Mouse (Mus musculus) intestine, embryonic 16.5 days (tissue): ENCODE results near the gene Cmtm3. TPM values are rescaled to one million over a fixed set of nuclear protein-coding genes. Genes with fewer than 3 reads are reported as not detected.
A peak's percentile ranks its signal among the peaks of the same experiment; 100 is the strongest.

ENCODE experiments used
- ATAC-seq: fragments of 200-750 bp; cut with Nextera tagmentation; 2 replicates; pipeline ENCODE4 v1.8.0; 2017; ENCODE audit warnings: moderate TSS enrichment, moderate library complexity
- H3K27ac ChIP-seq: fragments of 300-500 bp; sonication (generic); 2 replicates; pipeline ENCODE4 v1.5.1; 2014; ENCODE audit warnings: mild to moderate bottlenecking, low read length
- H3K27me3 ChIP-seq: fragments of 300-500 bp; sonication (generic); replicated peaks from 2 replicates; pipeline ENCODE4 v1.6.1; 2014; ENCODE audit warnings: low read length, control low read depth, mixed read lengths; ENCODE audit not compliant: control insufficient read depth, insufficient read depth
- H3K36me3 ChIP-seq: fragments of 300-500 bp; sonication (generic); 2 replicates; pipeline ENCODE4 v1.6.1; 2014; ENCODE audit warnings: low read length, control low read depth; ENCODE audit not compliant: control insufficient read depth, insufficient read depth
- H3K4me1 ChIP-seq: fragments of 300-500 bp; sonication (generic); 2 replicates; pipeline ENCODE4 v1.6.1; 2014; ENCODE audit warnings: low read length, control low read depth, mixed read lengths; ENCODE audit not compliant: control insufficient read depth, insufficient read depth
- H3K4me2 ChIP-seq: fragments of 300-500 bp; sonication (generic); 2 replicates; pipeline ENCODE4 v1.6.1; 2014; ENCODE audit warnings: low read depth, low read length, control low read depth
- H3K4me3 ChIP-seq: fragments of 300-500 bp; sonication (generic); 2 replicates; pipeline ENCODE4 v1.5.1; 2014; ENCODE audit warnings: mild to moderate bottlenecking, low read length
- H3K9ac ChIP-seq: fragments of 300-500 bp; sonication (generic); 2 replicates; pipeline ENCODE4 v1.6.1; 2014; ENCODE audit warnings: low read depth, low read length
- H3K9me3 ChIP-seq: fragments of 300-500 bp; sonication (generic); 2 replicates; pipeline ENCODE4 v1.6.1; 2016; ENCODE audit warnings: low read length, control low read depth; ENCODE audit not compliant: control insufficient read depth
- WGBS: fragments of 180-500 bp; shearing (Covaris S2); extraction: QIAGEN DNeasy Blood & Tissue Kit; methylation state at CpG from one replicate; pipeline ENCODE4 v1.1.7; 2014; 5-methylcytosine and 5-hydroxymethylcytosine counted together
- polyA plus RNA-seq: library from polyadenylated mRNA; unstranded; fragments of >200 nt; fragmentation: Nextera tagmentation; extraction: Ambion mirVana; gene quantifications from 2 replicates; pipeline ENCODE4 v1.2.1, GENCODE M21; 2015

Gene Cmtm3
- polyA plus RNA-seq, 1 experiment from 2014 or later: 105 TPM

DNA sequence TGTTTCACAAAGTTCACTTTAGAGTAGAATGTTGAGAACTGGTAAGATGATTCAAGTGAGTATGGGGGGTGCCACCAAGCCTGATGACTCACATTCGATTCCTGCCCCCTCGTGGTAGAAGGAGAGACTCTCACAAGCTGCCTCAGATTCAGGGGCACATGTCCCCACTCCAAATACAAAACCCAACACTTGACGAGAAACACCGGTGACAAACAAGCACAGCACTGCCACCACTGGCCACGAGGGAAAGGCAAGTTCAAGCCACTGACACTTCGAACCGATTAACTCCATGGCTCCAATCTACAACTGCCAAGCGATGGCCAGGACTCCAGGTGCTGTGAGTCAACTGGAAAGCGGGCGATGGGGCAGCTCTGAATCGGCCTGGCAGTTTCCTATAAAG is 34.6 kb downstream of the Cmtm3 start:
- WGBS: 68% methylated on average over 11 of the region's 11 CpGs
- Histone ChIP-seq H3K27me3 (no peaks in the 10 kb centered on the region), H3K4me2 (peak overlapping the region; percentile 47), H3K4me1 (peaks cover 48% of the 10 kb centered on the region), H3K9me3 (no peaks in the 10 kb centered on the region), H3K9ac (no peak overlapping the region), H3K4me3 (no peak overlapping the region; the same call in 1 of the 2 replicates), H3K27ac (peak overlapping the region; percentile 95), H3K36me3 (no peaks in the 10 kb centered on the region)
- ATAC-seq: peak; percentile 16

DNA sequence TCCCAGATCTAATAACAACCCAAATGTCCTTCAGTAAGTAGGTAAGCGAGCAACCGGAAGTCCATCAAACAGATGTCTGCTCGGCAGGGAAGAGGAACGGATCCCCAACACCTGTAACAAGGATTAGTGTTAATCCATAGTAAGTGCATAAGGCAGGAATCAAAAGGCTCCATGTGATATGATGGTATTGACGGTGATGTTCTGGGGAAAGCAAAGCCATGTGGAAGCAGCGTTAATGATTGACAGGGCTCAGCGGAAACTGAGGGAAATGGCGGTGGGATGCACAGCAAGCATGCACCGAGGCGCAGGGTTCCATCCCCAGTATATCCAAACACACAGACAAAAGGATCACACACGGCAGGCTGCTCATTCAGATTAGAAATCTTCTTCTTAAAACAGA is 35.1 kb downstream of the Cmtm3 start:
- ATAC-seq: peak; percentile 10; the same call in 1 of the 2 replicates
- no peaks in the 10 kb centered on the region for H3K36me3 ChIP-seq
- H3K4me3 ChIP-seq: peak overlapping the region; percentile 12; the same call in 1 of the 2 replicates
- H3K27ac ChIP-seq: peak overlapping the region; percentile 95
- no peaks in the 10 kb centered on the region for H3K27me3 ChIP-seq
- H3K4me1 ChIP-seq: peaks cover 50% of the 10 kb centered on the region
- H3K9me3 ChIP-seq: no peaks in the 10 kb centered on the region
- 57% methylated on average over 11 of the region's 11 CpGs for WGBS
- H3K9ac ChIP-seq: no peak overlapping the region
- peak overlapping the region; percentile 47 for H3K4me2 ChIP-seq

- Histone ChIP-seq H3K27me3 (no peaks in the 10 kb centered on the region), H3K4me3 (no peak overlapping the region; the same call in 1 of the 2 replicates), H3K4me1 (peaks cover 45% of the 10 kb centered on the region), H3K36me3 (no peaks in the 10 kb centered on the region), H3K9ac (peak overlapping the region; percentile 55), H3K27ac (peak overlapping the region; percentile 95), H3K4me2 (peak overlapping the region; percentile 47), H3K9me3 (no peaks in the 10 kb centered on the region)
- WGBS: 26% methylated on average over 14 of the region's 14 CpGs
- ATAC-seq: peak; percentile 94
These were observed 35.9 kb downstream of the Cmtm3 start for GRCm38 (mm10) chr8:104374864-104375846.

GRCm38 (mm10) chr8:104375959-104376358 is 36.7 kb downstream of the Cmtm3 start:
- Histone ChIP-seq H3K4me1 (peaks cover 52% of the 10 kb centered on the region), H3K36me3 (no peaks in the 10 kb centered on the region), H3K9me3 (no peaks in the 10 kb centered on the region), H3K27me3 (no peaks in the 10 kb centered on the region), H3K9ac (peak overlapping the region; percentile 55), H3K4me2 (peak overlapping the region; percentile 47), H3K4me3 (0 out of 2 replicates have a peak overlapping the region, but pooled peaks have one; percentile 4), H3K27ac (peak overlapping the region; percentile 95)
- WGBS: 61% methylated on average over 5 of the region's 5 CpGs
- no peak for ATAC-seq

GRCm38 (mm10) chr8:104376669-104377068 is 37.5 kb downstream of the Cmtm3 start:
- H3K27me3 ChIP-seq: no peaks in the 10 kb centered on the region
- ATAC-seq: no peak
- no peak overlapping the region for H3K4me3 ChIP-seq
- H3K9ac ChIP-seq: no peak overlapping the region
- H3K4me2 ChIP-seq: no peak overlapping the region
- H3K4me1 ChIP-seq: peaks cover 59% of the 10 kb centered on the region
- WGBS: 47% methylated on average over 11 of the region's 11 CpGs
- no peaks in the 10 kb centered on the region for H3K9me3 ChIP-seq
- peak overlapping the region; percentile 61; the same call in 1 of the 2 replicates for H3K27ac ChIP-seq
- H3K36me3 ChIP-seq: no peaks in the 10 kb centered on the region

DNA sequence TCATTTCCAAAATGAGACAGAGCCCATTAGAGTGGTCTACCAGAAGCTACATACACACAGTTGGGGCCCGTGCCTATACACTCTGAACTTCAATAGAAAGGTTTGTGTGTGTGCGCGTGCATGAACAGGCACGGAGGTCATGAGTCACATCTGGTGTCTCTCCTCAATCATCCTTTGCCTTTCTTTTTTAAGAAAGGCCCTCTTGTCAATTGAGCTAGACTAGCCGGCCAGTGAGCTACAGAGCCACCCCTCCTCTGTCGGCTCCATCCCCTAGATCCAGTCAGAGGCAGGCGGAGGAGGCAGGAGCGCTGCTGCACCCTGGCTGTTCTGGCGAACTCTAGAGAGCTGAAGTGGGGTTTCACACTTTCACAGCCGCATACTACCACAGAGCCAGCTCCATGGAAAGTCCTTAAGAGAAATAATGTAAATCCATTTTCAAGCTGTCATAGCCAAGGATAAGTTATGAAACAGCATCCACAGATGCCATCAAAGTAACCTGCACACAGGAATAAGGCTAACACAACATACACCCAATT is 40.2 kb downstream of the Cmtm3 start:
- no peak overlapping the region for H3K4me2 ChIP-seq
- ATAC-seq: no peak
- no peak overlapping the region for H3K9ac ChIP-seq
- no peaks in the 10 kb centered on the region for H3K36me3 ChIP-seq
- no peak overlapping the region for H3K4me3 ChIP-seq
- WGBS: 73% methylated on average over 10 of the region's 10 CpGs
- no peaks in the 10 kb centered on the region for H3K27me3 ChIP-seq
- H3K9me3 ChIP-seq: no peaks in the 10 kb centered on the region
- peaks cover 69% of the 10 kb centered on the region for H3K4me1 ChIP-seq
- H3K27ac ChIP-seq: no peak overlapping the region

- 79% methylated on average over 7 of the region's 7 CpGs for WGBS
- Histone ChIP-seq H3K4me3 (no peak overlapping the region), H3K9ac (0 out of 2 replicates have a peak overlapping the region, but pooled peaks have one; percentile 29), H3K27me3 (no peaks in the 10 kb centered on the region), H3K4me2 (no peak overlapping the region), H3K36me3 (no peaks in the 10 kb centered on the region), H3K9me3 (no peaks in the 10 kb centered on the region), H3K4me1 (peaks cover 65% of the 10 kb centered on the region), H3K27ac (no peak overlapping the region)
- ATAC-seq: no peak
These were observed 41.1 kb downstream of the Cmtm3 start for GRCm38 (mm10) chr8:104380269-104380668.

DNA sequence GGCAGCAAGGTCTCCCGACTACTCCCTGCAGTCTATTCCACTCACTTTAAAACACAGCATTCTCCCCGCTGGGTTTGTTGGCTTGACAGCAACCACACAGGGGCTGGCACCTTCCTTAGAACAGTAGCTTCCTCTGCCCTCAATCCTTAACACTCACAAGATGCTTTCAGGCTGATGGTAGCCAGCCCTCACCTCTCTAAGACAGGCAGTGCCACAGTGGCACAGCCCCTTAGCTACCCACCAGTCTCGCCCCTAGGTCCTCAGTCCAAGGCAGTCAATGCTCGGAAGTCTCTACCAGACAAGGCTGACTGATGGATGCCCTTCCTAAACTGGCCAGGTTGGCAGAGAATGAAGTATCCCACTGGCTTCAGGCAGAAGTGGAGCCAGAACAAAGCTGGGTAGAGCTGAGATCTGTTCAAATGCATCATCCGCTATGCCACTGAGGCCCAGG is 41.8 kb downstream of the Cmtm3 start:
- H3K4me3 ChIP-seq: no peak overlapping the region
- peak overlapping the region; percentile 29; the same call in 1 of the 2 replicates for H3K9ac ChIP-seq
- ATAC-seq: no peak
- 79% methylated on average over 5 of the region's 5 CpGs for WGBS
- no peak overlapping the region for H3K4me2 ChIP-seq
- no peak overlapping the region for H3K27ac ChIP-seq
- H3K4me1 ChIP-seq: peaks cover 65% of the 10 kb centered on the region
- H3K9me3 ChIP-seq: no peaks in the 10 kb centered on the region
- no peaks in the 10 kb centered on the region for H3K36me3 ChIP-seq
- no peaks in the 10 kb centered on the region for H3K27me3 ChIP-seq

- Histone ChIP-seq H3K4me1 (peaks cover 76% of the 10 kb centered on the region), H3K9ac (no peak overlapping the region), H3K4me3 (no peak overlapping the region), H3K4me2 (no peak overlapping the region), H3K27ac (peak overlapping the region; percentile 69), H3K36me3 (no peaks in the 10 kb centered on the region), H3K27me3 (no peaks in the 10 kb centered on the region), H3K9me3 (no peaks in the 10 kb centered on the region)
- no peak for ATAC-seq
- 64% methylated on average over 2 of the region's 2 CpGs for WGBS
These were observed 44.1 kb downstream of the Cmtm3 start for GRCm38 (mm10) chr8:104383296-104383695.
